Mouse (Mus musculus) 416B (cell line): ENCODE data around the gene Vps37c.

Experiments
- DNase-seq: peaks from one replicate; pipeline ENCODE4 v3.0.0; 2011; ENCODE audit warnings: low read depth

The Vps37c gene

GRCm38 (mm10) chr19:10689470-10690166 lies 1.1 kb downstream of the Vps37c start:
- DNase-seq = no peak

- DNase-seq = peak; percentile 66
Observed at GRCm38 (mm10) chr19:10690336-10690735, 1.8 kb downstream of the Vps37c start.

- DNase-seq = no peak
Observed at GRCm38 (mm10) chr19:10691121-10691520, 2.6 kb downstream of the Vps37c start.

- no peak for DNase-seq
Observed at GRCm38 (mm10) chr19:10691660-10692059, 3.1 kb downstream of the Vps37c start.

GRCm38 (mm10) chr19:10692361-10692760 lies 3.8 kb downstream of the Vps37c start:
- no peak for DNase-seq

GRCm38 (mm10) chr19:10693926-10694682 lies 5.6 kb downstream of the Vps37c start:
- peak; percentile 66 for DNase-seq

GRCm38 (mm10) chr19:10695801-10696200 lies 7.3 kb downstream of the Vps37c start:
- DNase-seq = no peak

- DNase-seq = peak; percentile 89
Observed at GRCm38 (mm10) chr19:10698131-10698991, 9.8 kb downstream of the Vps37c start.

GRCm38 (mm10) chr19:10699851-10700250 lies 11.3 kb downstream of the Vps37c start:
- DNase-seq = no peak

- DNase-seq = no peak
Observed at GRCm38 (mm10) chr19:10701013-10701726, 12.6 kb downstream of the Vps37c start.

GRCm38 (mm10) chr19:10702125-10702524 lies 13.6 kb downstream of the Vps37c start:
- no peak for DNase-seq

GRCm38 (mm10) chr19:10703470-10703869 lies 14.9 kb downstream of the Vps37c start:
- DNase-seq = no peak

- peak; percentile 74 for DNase-seq
Observed at GRCm38 (mm10) chr19:10707087-10707875, 18.7 kb downstream of the Vps37c start.

- DNase-seq = no peak
Observed at GRCm38 (mm10) chr19:10707881-10708280, 19.3 kb downstream of the Vps37c start.

- DNase-seq = no peak
Observed at GRCm38 (mm10) chr19:10708900-10709299, 20.4 kb downstream of the Vps37c start.

- peak; percentile 94 for DNase-seq
Observed at GRCm38 (mm10) chr19:10709360-10710087, 21.0 kb downstream of the Vps37c start.

GRCm38 (mm10) chr19:10710088-10710511 lies 21.6 kb downstream of the Vps37c start:
- peak; percentile 94 for DNase-seq

GRCm38 (mm10) chr19:10710751-10711150 lies 22.2 kb downstream of the Vps37c start:
- no peak for DNase-seq

- no peak for DNase-seq
Observed at GRCm38 (mm10) chr19:10712194-10712593, 23.7 kb downstream of the Vps37c start.

GRCm38 (mm10) chr19:10712646-10713045 lies 24.1 kb downstream of the Vps37c start:
- no peak for DNase-seq
